Mouse (Mus musculus) limb, embryonic 14.5 days (tissue): ENCODE measurements around the gene Pax4. TPM values are rescaled to one million over a fixed set of nuclear protein-coding genes. Genes with fewer than 3 reads are reported as not detected.

Source experiments
- ATAC-seq: fragments of 200-750 bp; cut with Nextera tagmentation; 2 replicates; pipeline ENCODE4 v1.8.0; 2017; ENCODE audit warnings: low read depth, moderate number of reproducible peaks, moderate TSS enrichment; ENCODE audit not compliant: low FRiP score
- DNase-seq: peaks from one replicate; pipeline ENCODE4 v3.0.0-alpha.2; 2015; ENCODE audit warnings: low spot score
- H3K27ac ChIP-seq: fragments of 300-500 bp; sonication (generic); replicated peaks from 2 replicates; pipeline ENCODE4 v1.5.1; 2014; ENCODE audit warnings: low read depth, mild to moderate bottlenecking, low read length, moderate library complexity, mixed read lengths
- H3K27me3 ChIP-seq: fragments of 300-500 bp; sonication (generic); 2 replicates; pipeline ENCODE4 v1.6.1; 2014; ENCODE audit warnings: low read length, mixed read lengths; ENCODE audit not compliant: control insufficient read depth, insufficient read depth
- H3K36me3 ChIP-seq: fragments of 300-500 bp; sonication (generic); 2 replicates; pipeline ENCODE4 v1.6.1; 2014; ENCODE audit warnings: mild to moderate bottlenecking, low read length, moderate library complexity, mixed read lengths; ENCODE audit not compliant: control insufficient read depth, insufficient read depth
- H3K4me1 ChIP-seq: fragments of 300-500 bp; sonication (generic); 2 replicates; pipeline ENCODE4 v1.6.1; 2014; ENCODE audit warnings: antibody characterized with exemption, low read length, mixed read lengths; ENCODE audit not compliant: control insufficient read depth, insufficient read depth
- H3K4me2 ChIP-seq: fragments of 300-500 bp; sonication (generic); replicated peaks from 2 replicates; pipeline ENCODE4 v1.6.1; 2014; ENCODE audit warnings: low read depth, mild to moderate bottlenecking, low read length, moderate library complexity; ENCODE audit not compliant: severe bottlenecking
- H3K4me3 ChIP-seq: fragments of 300-500 bp; sonication (generic); replicated peaks from 2 replicates; pipeline ENCODE4 v1.5.1; 2014; ENCODE audit warnings: low read length
- H3K9ac ChIP-seq: fragments of 300-500 bp; sonication (generic); 2 replicates; pipeline ENCODE4 v1.6.1; 2014; ENCODE audit warnings: mild to moderate bottlenecking, low read depth, low read length, moderate library complexity; ENCODE audit not compliant: severe bottlenecking
- H3K9me3 ChIP-seq: fragments of 300-500 bp; sonication (generic); 2 replicates; pipeline ENCODE4 v1.6.1; 2016; ENCODE audit warnings: low read length; ENCODE audit not compliant: control insufficient read depth
- POLR2A ChIP-seq: fragments of 200-500 bp; IDR thresholded peaks from 2 replicates; pipeline ENCODE4 v1.8.0; 2012; ENCODE audit warnings: inconsistent platforms, mild to moderate bottlenecking, moderate library complexity, borderline replicate concordance; ENCODE audit not compliant: insufficient read depth, insufficient read length; ENCODE audit errors: extremely low read depth
- WGBS: fragments of 180-500 bp; shearing (Covaris S2); extraction: QIAGEN DNeasy Blood & Tissue Kit; methylation state at CpG from one replicate; pipeline ENCODE4 v1.1.7; 2014; 5-methylcytosine and 5-hydroxymethylcytosine counted together
- polyA plus RNA-seq, 2 experiments: library from polyadenylated mRNA; depleted of rRNA in 1 of 2; stranded (reverse) in 1 of 2; unstranded in 1 of 2; fragments of >200 nt; fragmentation: Nextera tagmentation in 1 of 2; extraction: Ambion mirVana in 1 of 2; gene quantifications; 2 replicates each; pipeline versions ENCODE4 v1.2.1 to v1.2.3; 2012 to 2014

Pax4 gene
- polyA plus RNA-seq, 2 experiments = not detected

DNA sequence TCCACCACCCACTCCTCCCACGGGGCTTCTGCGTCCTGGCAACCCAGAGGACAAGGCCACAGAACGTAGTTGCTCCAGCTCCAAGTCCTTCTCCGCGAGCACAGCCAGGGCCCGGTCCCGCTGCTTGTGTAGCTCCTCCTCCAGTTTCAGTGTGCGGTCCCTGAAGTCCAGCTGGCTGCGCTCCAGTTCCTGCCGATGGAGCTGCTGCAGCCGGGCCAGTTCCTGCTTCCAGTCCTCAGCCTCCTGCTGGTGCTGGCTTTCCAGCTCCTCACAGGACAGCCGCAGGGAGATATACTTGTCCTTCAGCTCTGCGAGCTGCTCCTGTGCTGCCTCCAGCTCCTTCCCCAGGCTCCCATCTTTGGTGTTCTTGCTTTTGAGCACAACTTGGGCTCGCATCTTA is 30.7 kb downstream of the Pax4 start:
- Histone ChIP-seq H3K4me3 (no peak overlapping the region), H3K4me1 (peaks cover 16% of the 10 kb centered on the region), H3K27me3 (no peaks in the 10 kb centered on the region), H3K27ac (no peak overlapping the region), H3K9ac (no peak overlapping the region), H3K36me3 (peaks cover 36% of the 10 kb centered on the region), H3K4me2 (no peak overlapping the region), H3K9me3 (no peaks in the 10 kb centered on the region)
- no peak for TF ChIP-seq POLR2A
- ATAC-seq (no peak), DNase-seq (no peak)
- 91% methylated on average over 14 of the region's 14 CpGs for WGBS

DNA sequence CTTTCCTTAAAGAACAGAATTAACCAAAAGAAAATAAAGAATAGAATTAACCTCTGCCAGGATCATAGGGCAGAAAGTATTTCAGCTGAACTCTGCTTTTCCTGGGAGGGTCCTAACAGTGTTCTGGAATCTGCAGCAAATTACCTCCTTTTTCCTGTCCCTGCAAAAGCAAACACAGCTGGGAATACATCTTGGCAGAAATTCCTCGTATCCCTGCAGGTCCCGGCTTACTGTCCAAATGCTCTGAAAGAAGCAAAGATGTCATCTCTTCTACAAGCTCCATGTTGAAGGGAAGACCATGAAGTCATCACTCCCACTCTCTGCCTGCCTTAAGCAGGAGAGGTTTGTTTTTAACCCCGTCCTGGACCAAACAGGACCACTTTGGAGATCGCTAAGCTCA is 32.2 kb downstream of the Pax4 start:
- H3K27me3 ChIP-seq = no peaks in the 10 kb centered on the region
- no peak overlapping the region for H3K4me3 ChIP-seq
- peaks cover 12% of the 10 kb centered on the region for H3K4me1 ChIP-seq
- 72% methylated on average over 4 of the region's 4 CpGs for WGBS
- H3K27ac ChIP-seq = no peak overlapping the region
- no peak overlapping the region for H3K4me2 ChIP-seq
- DNase-seq (no peak), ATAC-seq (no peak)
- TF ChIP-seq POLR2A = no peak
- H3K9me3 ChIP-seq = no peaks in the 10 kb centered on the region
- peaks cover 36% of the 10 kb centered on the region for H3K36me3 ChIP-seq
- no peak overlapping the region for H3K9ac ChIP-seq

DNA sequence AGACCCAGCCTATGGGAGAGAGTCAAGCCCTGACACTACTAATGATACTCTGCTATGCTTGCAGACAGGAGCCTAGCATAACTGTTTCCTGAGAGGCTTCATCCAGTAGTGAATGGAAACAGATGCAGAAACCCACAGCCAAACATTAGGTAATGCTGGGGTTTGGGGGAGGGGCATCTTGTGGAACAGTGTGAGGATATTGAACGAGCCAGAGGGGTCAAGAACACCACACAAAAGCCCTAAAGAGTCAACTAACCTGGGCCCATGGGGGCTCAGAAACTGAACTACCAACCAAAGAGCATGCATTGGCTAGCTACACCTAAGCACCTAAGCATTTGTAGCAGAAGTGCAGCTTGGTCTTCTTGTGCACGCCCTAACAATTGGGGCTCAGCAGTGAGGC is 37.9 kb downstream of the Pax4 start:
- H3K4me1 ChIP-seq = no peaks in the 10 kb centered on the region
- ATAC-seq (no peak), DNase-seq (no peak)
- H3K9me3 ChIP-seq = no peaks in the 10 kb centered on the region
- H3K9ac ChIP-seq = no peak overlapping the region
- H3K27me3 ChIP-seq = no peaks in the 10 kb centered on the region
- TF ChIP-seq POLR2A = no peak
- 78% methylated on average over 2 of the region's 2 CpGs for WGBS
- H3K4me2 ChIP-seq = no peak overlapping the region
- H3K4me3 ChIP-seq = no peak overlapping the region
- H3K36me3 ChIP-seq = peaks cover 14% of the 10 kb centered on the region
- no peak overlapping the region for H3K27ac ChIP-seq

DNA sequence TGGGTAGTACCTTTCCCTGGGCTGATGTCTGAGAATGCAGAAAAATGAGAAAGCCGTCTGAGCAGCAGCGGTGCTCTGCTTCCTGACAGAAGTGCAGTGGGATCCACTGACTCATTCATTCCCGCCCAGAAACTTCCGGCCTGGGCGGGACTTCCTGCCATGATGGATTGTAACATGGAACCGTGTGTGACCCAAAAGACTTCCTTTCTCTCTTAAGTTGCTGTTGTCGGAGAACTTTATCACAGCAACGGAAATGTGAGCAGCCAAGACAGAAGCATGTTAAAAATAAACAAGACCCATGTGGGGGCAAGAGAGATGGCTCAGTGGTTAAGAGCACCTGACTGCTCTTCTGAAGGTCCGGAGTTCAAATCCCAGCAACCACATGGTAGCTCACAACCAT is 39.1 kb downstream of the Pax4 start:
- 87% methylated on average over 9 of the region's 9 CpGs for WGBS
- TF ChIP-seq POLR2A = no peak
- no peak for DNase-seq

DNA sequence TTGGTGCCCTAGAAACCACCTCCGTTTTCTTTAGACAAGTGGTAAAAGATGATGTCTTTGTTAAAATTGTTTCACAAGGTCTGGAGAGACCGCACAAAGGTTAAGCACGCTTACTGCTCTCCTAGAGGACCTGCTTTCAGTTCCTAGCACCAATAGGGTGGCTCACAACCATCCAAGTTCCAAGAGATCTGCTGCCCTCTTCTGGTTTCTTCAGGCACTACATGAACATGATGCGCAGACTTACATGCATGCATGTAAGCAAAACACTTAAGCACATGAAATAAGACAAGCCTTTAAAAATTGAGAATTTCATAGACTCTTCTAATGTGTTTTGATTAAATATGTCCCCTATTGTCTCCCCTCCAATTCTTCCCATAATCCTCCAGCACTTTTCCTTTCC is 49.4 kb downstream of the Pax4 start:
- DNase-seq (no peak), ATAC-seq (no peak)
- Histone ChIP-seq H3K9me3 (peaks cover 3% of the 10 kb centered on the region; the same call in 1 of the 2 replicates), H3K4me1 (no peaks in the 10 kb centered on the region; the same call in 1 of the 2 replicates), H3K27me3 (peaks cover 15% of the 10 kb centered on the region), H3K4me3 (no peak overlapping the region), H3K27ac (no peak overlapping the region), H3K4me2 (no peak overlapping the region), H3K36me3 (no peaks in the 10 kb centered on the region), H3K9ac (no peak overlapping the region)
- WGBS = 91% methylated on average over 4 of the region's 4 CpGs
- no peak for TF ChIP-seq POLR2A

More for the DNA sequence above, 39.1 kb downstream of the Pax4 start:
- H3K9ac ChIP-seq = no peak overlapping the region
- no peaks in the 10 kb centered on the region for H3K27me3 ChIP-seq
- peaks cover 4% of the 10 kb centered on the region; the same call in 1 of the 2 replicates for H3K36me3 ChIP-seq
- no peaks in the 10 kb centered on the region for H3K4me1 ChIP-seq
- H3K27ac ChIP-seq = no peak overlapping the region
- no peak overlapping the region for H3K4me3 ChIP-seq
- no peak for ATAC-seq
- no peaks in the 10 kb centered on the region for H3K9me3 ChIP-seq
- H3K4me2 ChIP-seq = no peak overlapping the region

DNA sequence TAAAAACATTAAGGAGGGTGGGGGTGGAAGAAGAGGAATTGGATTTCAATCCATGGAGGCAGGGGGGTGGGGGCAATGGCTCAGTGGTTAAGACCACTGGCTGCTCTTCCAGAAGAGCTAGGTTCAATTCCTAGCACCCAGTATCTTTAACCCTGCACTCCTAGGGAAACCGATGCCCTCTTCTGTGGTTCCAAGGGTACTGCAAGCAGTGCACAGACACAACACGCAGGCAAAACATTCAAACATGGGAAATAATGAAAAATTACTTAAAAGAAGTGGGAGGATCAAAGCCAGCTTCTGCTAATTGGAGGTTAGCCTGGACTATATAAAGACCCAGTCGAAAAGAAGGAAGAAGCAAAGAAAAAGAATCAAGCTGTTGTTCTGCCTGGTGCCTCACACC is 50.4 kb downstream of the Pax4 start:
- DNase-seq = no peak
- H3K9me3 ChIP-seq = peaks cover 3% of the 10 kb centered on the region; the same call in 1 of the 2 replicates
- H3K27ac ChIP-seq = no peak overlapping the region
- TF ChIP-seq POLR2A = no peak
- ATAC-seq = no peak
- no peak overlapping the region for H3K4me3 ChIP-seq
- peaks cover 15% of the 10 kb centered on the region for H3K27me3 ChIP-seq
- H3K9ac ChIP-seq = no peak overlapping the region
- H3K36me3 ChIP-seq = no peaks in the 10 kb centered on the region
- WGBS = 88% methylated on average over 3 of the region's 3 CpGs
- H3K4me2 ChIP-seq = no peak overlapping the region
- no peaks in the 10 kb centered on the region; the same call in 1 of the 2 replicates for H3K4me1 ChIP-seq
